Mouse (Mus musculus) hindbrain, embryonic 14.5 days (tissue): Measurements from ENCODE around the gene Carm1. TPM values are rescaled to one million over a fixed set of nuclear protein-coding genes. Genes with fewer than 3 reads are reported as not detected.

Experiments
- ATAC-seq: fragments of 200-750 bp; cut with Nextera tagmentation; 2 replicates; pipeline ENCODE4 v1.8.0; 2017; ENCODE audit warnings: moderate number of reproducible peaks, mild to moderate bottlenecking, moderate TSS enrichment, moderate library complexity; ENCODE audit not compliant: low FRiP score
- DNase-seq: peaks from one replicate; pipeline ENCODE4 v3.0.0-alpha.2; 2015; ENCODE audit warnings: low spot score
- H3K27ac ChIP-seq: fragments of 300-500 bp; sonication (generic); 2 replicates; pipeline ENCODE4 v1.5.1; 2014; ENCODE audit warnings: mild to moderate bottlenecking, moderate library complexity
- H3K27me3 ChIP-seq: fragments of 300-500 bp; sonication (generic); 2 replicates; pipeline ENCODE4 v1.6.1; 2014; ENCODE audit warnings: mild to moderate bottlenecking, low read length, mixed read lengths; ENCODE audit not compliant: control insufficient read depth, insufficient read depth
- H3K36me3 ChIP-seq: fragments of 300-500 bp; sonication (generic); replicated peaks from 2 replicates; pipeline ENCODE4 v1.6.1; 2014; ENCODE audit not compliant: control insufficient read depth, insufficient read depth
- H3K4me1 ChIP-seq: fragments of 300-500 bp; sonication (generic); replicated peaks from 2 replicates; pipeline ENCODE4 v1.6.1; 2014; ENCODE audit warnings: antibody characterized with exemption, low read length, mixed read lengths; ENCODE audit not compliant: control insufficient read depth, insufficient read depth
- H3K4me2 ChIP-seq: fragments of 300-500 bp; sonication (generic); replicated peaks from 2 replicates; pipeline ENCODE4 v1.6.1; 2014; ENCODE audit warnings: mild to moderate bottlenecking, moderate library complexity
- H3K4me3 ChIP-seq: fragments of 300-500 bp; sonication (generic); replicated peaks from 2 replicates; pipeline ENCODE4 v1.5.1; 2014; ENCODE audit warnings: mild to moderate bottlenecking, low read length
- H3K9ac ChIP-seq: fragments of 300-500 bp; sonication (generic); 2 replicates; pipeline ENCODE4 v1.6.1; 2014
- H3K9me3 ChIP-seq: fragments of 300-500 bp; sonication (generic); 2 replicates; pipeline ENCODE4 v1.6.1; 2016; ENCODE audit warnings: low read length; ENCODE audit not compliant: control insufficient read depth
- WGBS: fragments of 180-500 bp; shearing (Covaris S2); extraction: QIAGEN DNeasy Blood & Tissue Kit; methylation state at CpG from one replicate; pipeline ENCODE4 v1.1.7; 2014; 5-methylcytosine and 5-hydroxymethylcytosine counted together
- polyA plus RNA-seq: library from polyadenylated mRNA; unstranded; fragments of >200 nt; fragmentation: Nextera tagmentation; extraction: Ambion mirVana; gene quantifications from 2 replicates; pipeline ENCODE4 v1.2.1, GENCODE M21; 2014

Gene Carm1
- polyA plus RNA-seq, 1 experiment from 2014 or later, result 37.0 TPM

DNA sequence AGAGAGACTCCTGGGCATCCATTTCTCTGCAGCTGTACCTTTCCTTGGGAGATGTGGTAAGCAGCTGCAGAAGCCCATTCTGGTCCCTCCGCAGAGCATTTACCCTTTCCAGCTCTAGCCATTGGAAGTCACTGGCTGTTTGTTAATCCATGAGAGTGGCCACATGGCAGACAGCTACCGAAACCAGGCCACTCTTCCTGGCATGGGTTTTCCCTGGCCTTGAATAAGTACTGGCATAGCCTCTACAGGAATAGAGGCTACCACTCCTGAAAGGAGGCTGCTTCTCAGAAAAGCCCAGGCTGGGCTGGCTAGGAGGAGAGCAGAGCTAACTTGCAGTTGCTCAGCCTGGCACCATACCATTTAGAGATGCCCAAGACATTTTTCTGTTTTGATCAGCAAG is 4.4 kb downstream of the Carm1 start:
- WGBS, result 97% methylated on average over 2 of the region's 2 CpGs

DNA sequence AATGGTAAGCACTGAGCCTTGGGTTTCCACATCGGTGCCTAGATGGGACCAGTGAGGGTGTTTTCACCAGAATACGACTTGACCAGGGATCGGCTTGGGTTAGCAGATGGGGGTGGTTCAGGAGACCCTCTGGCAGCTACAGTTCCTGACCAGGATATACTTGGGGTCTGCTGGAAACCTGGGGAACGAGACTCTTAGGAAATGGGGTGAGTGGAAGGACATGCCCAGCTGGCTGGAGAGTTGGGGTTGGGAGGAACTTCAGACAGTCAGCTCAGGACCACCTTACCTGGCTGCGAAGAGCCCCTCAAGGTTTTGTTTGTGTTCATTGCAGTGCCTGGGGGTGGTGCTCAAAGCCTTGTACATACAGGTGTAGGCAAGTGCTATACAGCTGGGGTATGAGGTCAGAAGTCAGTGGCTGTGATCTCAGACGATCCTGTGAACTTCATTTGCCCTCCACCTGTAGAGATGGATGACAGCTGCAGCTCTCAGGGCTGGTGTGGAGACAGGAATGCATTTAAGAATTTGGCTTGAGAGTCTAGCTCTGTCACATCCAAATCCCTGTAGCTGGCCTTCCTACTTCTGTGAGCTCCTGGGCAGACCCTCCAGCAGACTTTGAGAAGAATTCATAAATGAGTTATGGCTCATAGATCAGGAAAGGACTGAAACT is 7.0 kb downstream of the Carm1 start:
- Histone ChIP-seq H3K9me3 (no peaks in the 10 kb centered on the region), H3K4me3 (no peak overlapping the region), H3K9ac (no peak overlapping the region), H3K27ac (no peak overlapping the region), H3K27me3 (no peaks in the 10 kb centered on the region), H3K4me1 (peaks cover 6% of the 10 kb centered on the region), H3K36me3 (peaks cover 21% of the 10 kb centered on the region), H3K4me2 (no peak overlapping the region)
- no peak for ATAC-seq
- no peak for DNase-seq
- WGBS, result 91% methylated on average over 6 of the region's 6 CpGs

More for the DNA sequence above, 4.4 kb downstream of the Carm1 start:
- Histone ChIP-seq H3K27me3 (no peaks in the 10 kb centered on the region), H3K4me2 (no peak overlapping the region), H3K9me3 (no peaks in the 10 kb centered on the region), H3K4me3 (no peak overlapping the region), H3K36me3 (peaks cover 21% of the 10 kb centered on the region), H3K4me1 (peaks cover 15% of the 10 kb centered on the region), H3K9ac (no peak overlapping the region), H3K27ac (no peak overlapping the region)
- DNase-seq (no peak), ATAC-seq (no peak)

DNA sequence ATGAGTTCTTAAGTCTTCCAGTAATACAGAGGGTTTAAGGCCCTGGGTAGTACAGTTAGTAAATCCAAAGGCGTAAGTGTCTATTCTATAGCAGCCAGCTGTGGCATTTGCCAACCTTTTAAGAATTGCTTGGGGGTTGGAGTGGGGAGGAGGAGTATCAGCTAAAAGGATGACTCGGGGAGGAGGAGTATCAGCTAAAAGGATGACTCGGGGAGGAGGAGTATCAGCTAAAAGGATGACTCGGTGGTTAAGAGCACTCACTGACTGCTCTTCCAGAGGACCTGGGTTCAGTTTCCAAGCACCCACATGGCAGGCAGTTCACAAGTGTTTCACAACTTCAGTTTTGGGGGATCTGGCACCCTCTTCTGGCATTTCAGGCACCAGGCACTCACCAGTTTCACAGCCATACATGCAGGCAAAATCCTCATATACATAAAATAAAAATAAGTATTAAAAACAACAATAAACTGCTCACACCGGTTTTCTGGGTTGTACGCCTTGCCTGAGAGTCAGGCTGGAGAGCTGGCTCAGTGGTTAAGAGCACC is 8.6 kb downstream of the Carm1 start:
- ATAC-seq, result no peak
- 91% methylated on average over 6 of the region's 6 CpGs for WGBS
- H3K27ac ChIP-seq, result no peak overlapping the region
- no peaks in the 10 kb centered on the region for H3K27me3 ChIP-seq
- no peaks in the 10 kb centered on the region for H3K9me3 ChIP-seq
- H3K4me2 ChIP-seq, result no peak overlapping the region
- H3K36me3 ChIP-seq, result peaks cover 19% of the 10 kb centered on the region
- no peak overlapping the region for H3K4me3 ChIP-seq
- no peak for DNase-seq
- no peaks in the 10 kb centered on the region for H3K4me1 ChIP-seq
- H3K9ac ChIP-seq, result no peak overlapping the region

DNA sequence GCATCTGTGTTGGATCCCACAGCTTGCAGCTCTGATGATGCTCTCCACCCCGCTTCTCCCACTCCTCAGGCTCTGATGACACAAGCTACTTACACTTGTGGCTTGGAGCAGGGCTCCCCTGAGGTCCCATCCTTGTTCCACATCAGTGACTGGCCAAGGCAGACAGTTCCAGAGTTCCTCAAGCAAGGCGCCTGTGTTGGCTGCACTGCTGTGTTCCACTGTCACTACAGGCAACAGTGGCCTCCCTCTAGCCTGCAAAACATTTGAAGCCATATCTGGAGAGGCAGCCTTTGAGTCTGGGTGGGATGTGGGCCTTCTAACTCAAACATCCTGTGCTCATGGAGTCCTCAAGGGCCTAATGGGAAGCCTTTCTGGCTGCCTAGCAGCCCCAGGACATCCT is 10.3 kb downstream of the Carm1 start:
- H3K4me1 ChIP-seq, result no peaks in the 10 kb centered on the region
- 89% methylated on average over 2 of the region's 2 CpGs for WGBS
- no peak for DNase-seq
- H3K9ac ChIP-seq, result no peak overlapping the region
- H3K4me2 ChIP-seq, result no peak overlapping the region
- no peak overlapping the region for H3K27ac ChIP-seq
- no peaks in the 10 kb centered on the region for H3K9me3 ChIP-seq
- ATAC-seq, result no peak
- no peak overlapping the region for H3K4me3 ChIP-seq
- no peaks in the 10 kb centered on the region for H3K27me3 ChIP-seq
- peaks cover 10% of the 10 kb centered on the region for H3K36me3 ChIP-seq

DNA sequence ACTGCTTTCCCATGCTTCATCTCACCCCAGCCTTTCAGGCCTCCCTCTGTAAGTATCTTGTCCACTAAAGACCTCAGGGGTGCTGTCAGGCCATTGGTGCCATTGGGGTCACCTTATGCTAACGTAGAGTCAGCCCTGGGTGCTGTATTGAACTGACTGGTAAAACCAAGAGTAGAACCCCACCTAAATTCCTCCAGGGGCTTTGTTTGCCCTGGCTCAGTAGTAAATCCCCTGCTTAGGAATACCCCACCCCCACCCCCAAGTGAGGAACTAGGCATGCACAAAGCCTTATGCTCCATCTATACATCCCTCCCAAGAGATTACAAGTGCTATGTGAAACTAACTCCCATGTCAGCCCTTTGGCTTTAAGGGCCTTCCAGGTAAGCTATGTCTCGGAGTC is 10.9 kb downstream of the Carm1 start:
- Histone ChIP-seq H3K4me3 (no peak overlapping the region), H3K4me1 (no peaks in the 10 kb centered on the region), H3K9me3 (no peaks in the 10 kb centered on the region), H3K27ac (no peak overlapping the region), H3K9ac (no peak overlapping the region), H3K36me3 (peaks cover 16% of the 10 kb centered on the region), H3K4me2 (no peak overlapping the region), H3K27me3 (no peaks in the 10 kb centered on the region)
- 90% methylated on average over 2 of the region's 2 CpGs for WGBS
- DNase-seq (no peak), ATAC-seq (no peak)

DNA sequence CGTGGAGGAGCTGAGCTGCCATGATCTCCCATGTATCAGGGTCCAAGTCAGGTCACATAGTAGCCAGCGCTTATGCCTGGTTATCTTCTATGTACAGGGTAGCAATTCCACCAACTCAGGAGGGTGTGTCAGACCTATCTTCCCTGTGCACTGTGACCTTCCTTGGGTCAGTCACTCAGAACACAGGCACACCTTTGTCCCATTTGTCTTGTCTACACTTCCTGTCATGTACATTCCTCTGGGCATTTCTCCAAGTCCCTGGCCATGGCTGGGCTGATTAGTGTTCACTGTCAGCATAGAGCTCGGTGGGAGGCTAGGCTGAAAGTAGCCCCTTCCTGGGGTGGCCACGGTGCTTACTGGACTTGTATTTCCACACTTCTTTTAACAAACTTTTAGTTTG is 11.7 kb downstream of the Carm1 start:
- Histone ChIP-seq H3K27me3 (no peaks in the 10 kb centered on the region), H3K4me2 (no peak overlapping the region), H3K9me3 (no peaks in the 10 kb centered on the region), H3K36me3 (peaks cover 16% of the 10 kb centered on the region), H3K9ac (no peak overlapping the region), H3K4me3 (no peak overlapping the region), H3K27ac (no peak overlapping the region), H3K4me1 (no peaks in the 10 kb centered on the region)
- 77% methylated on average over 4 of the region's 4 CpGs for WGBS
- 0 out of 2 replicates have a peak, but pooled peaks have one; percentile 21 for ATAC-seq
- DNase-seq, result no peak

DNA sequence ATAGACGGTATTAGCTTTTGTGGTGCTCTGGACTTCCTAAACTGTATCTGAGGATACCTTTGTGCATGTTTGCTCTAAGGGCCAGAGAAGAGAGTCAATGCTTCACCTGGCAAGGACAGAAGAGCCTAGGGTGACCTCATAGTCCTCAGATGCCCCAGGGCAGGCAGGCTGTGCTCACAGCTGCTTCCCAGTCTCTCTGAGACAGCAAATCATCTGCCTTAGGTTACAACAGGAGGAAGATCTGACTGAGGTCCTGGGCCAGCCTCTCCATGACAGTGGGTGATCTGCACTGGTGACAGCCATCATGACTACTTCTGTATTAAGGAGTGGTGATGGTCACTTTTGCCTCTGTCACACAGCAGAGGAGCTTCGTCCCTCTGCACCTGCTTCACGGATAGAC is 12.5 kb downstream of the Carm1 start:
- Histone ChIP-seq H3K4me1 (no peaks in the 10 kb centered on the region), H3K9me3 (no peaks in the 10 kb centered on the region), H3K4me2 (no peak overlapping the region), H3K27me3 (no peaks in the 10 kb centered on the region), H3K4me3 (no peak overlapping the region), H3K27ac (no peak overlapping the region), H3K9ac (no peak overlapping the region), H3K36me3 (peaks cover 16% of the 10 kb centered on the region)
- ATAC-seq (no peak), DNase-seq (no peak)
- WGBS, result 90% methylated on average over 3 of the region's 3 CpGs

DNA sequence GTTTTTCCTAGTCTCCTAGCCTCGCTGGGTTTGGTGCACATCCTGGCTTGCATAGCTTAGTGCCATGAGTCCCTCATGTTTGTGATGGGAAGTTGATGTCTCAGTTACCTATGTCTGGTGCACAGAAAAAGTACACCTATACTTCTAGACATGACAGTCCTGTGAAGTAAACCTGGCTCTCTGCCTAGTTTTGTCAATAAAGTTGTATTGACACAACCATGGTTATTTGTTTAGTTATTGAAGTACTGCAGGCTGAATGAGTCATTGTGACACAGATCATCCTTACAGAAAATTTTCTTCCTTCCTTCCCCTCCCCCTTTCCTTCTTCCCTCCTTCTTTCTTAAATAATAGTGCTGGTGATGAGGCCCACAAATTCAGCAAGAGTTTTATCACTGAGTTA is 17.7 kb downstream of the Carm1 start:
- Histone ChIP-seq H3K9me3 (no peaks in the 10 kb centered on the region), H3K4me1 (no peaks in the 10 kb centered on the region), H3K9ac (no peak overlapping the region), H3K27me3 (no peaks in the 10 kb centered on the region), H3K4me3 (no peak overlapping the region), H3K36me3 (peaks cover 15% of the 10 kb centered on the region), H3K27ac (no peak overlapping the region), H3K4me2 (no peak overlapping the region)
- WGBS, result 85% methylated on average over 1 of the region's 1 CpGs
- no peak for DNase-seq
- no peak for ATAC-seq

DNA sequence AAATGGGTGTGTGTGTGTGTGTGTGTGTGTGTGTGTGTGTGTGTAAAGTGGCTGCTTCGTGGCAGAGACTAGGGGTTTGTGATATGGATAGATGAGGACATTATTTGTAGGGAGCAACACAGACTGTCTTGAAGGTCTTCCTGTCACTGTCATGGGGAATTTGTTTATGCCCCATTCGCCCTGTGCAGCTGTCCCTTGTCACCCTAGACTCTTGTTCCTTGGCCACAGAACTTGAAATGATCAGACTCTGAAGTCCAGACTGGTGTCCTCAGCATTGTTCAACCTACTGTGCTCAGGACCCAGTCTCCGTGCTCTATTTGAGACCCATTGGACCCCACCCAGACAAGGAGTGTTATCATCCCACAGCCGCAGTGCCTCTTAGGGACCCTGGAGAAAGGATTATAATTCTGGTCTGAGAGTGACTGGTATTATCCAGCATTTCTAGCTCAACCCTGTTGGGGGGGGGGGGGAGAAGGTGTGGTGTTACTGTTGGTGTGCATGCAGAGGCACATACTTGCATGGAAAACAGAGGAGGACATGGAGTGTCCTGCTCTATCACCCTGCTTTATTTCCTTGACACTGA is 18.4 kb downstream of the Carm1 start:
- H3K4me3 ChIP-seq, result no peak overlapping the region
- no peak overlapping the region for H3K9ac ChIP-seq
- H3K9me3 ChIP-seq, result no peaks in the 10 kb centered on the region
- no peak for DNase-seq
- no peak for ATAC-seq
- no peak overlapping the region for H3K4me2 ChIP-seq
- H3K27me3 ChIP-seq, result no peaks in the 10 kb centered on the region
- 93% methylated on average over 4 of the region's 4 CpGs for WGBS
- no peaks in the 10 kb centered on the region for H3K4me1 ChIP-seq
- H3K36me3 ChIP-seq, result peaks cover 22% of the 10 kb centered on the region
- no peak overlapping the region for H3K27ac ChIP-seq
